Mouse (Mus musculus): ENCODE data around the gene Map3k14.

Map3k14 gene

DNA sequence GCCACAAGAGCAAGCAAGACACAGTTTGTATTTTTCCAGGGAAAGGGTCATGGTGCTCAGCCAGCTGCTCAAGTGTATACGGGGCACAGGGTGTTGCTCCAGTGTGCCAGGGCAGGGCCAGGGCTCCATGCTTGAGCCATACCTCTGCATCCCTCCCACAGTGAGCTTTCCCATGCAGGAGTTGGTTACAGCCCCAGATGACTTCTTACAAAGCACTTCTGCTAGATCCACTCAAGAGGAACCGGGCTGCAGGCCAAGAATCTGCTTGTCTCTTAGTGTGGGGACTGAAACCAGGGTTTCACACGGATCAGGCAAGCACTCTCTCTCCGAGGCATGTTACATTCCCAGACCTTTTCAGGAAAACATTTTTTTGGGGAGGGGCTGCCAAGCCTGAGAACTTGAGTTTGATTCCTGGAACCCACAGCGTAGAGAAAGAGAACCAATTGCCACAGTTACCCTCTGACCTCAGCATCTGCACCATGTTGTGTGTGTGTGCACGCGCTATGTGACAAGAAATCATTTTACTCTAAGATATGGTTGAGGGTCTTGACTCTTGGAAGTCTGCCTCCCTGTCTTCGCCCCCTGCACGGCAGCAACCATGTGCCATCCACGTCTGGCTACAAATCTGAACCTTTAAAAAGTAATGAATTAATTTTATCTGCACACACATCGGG lies 19.6 kb downstream of the Map3k14 start:
- CTCF ChIA-PET: interaction anchor here (0.7 kb wide), 1 partner anchor 11 kb away, joined by 4 read pairs; no protein-coding TSS in a partner anchor

DNA sequence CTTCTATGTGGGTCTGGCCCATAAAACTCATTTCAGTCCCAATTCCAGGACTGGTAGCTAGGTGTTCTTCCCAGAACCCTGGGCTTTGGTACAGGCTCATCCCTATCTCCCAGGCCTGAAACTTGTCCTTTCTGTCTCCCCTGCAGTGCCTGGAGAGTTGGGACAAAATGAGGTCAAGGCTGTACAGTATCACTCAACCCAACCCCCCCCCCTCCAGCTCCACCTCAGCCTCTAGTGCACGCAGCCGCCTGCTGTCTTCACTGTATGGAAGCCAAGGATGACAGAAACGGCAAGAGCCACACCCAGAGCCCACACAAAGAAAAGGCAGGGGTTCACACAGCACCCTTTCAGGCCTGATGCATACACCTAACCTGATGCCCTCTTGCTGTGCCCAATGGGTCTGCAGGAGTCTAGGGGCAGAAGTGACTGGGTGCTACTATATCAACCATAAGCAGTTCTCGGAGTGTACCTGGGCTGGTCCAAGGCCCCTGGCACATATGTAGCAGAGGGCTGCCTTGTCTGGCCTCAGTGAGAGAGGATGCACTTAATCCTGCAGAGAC lies 20.5 kb downstream of the Map3k14 start:
- CTCF ChIA-PET: interaction anchor here (0.5 to 0.7 kb wide), 5 partner anchors 10 to 118 kb away, joined by 3 to 4 read pairs (median 4); no protein-coding TSS in a partner anchor

- CTCF ChIA-PET: interaction anchor here (0.5 to 0.7 kb wide), 3 partner anchors 62 to 118 kb away, joined by 3 to 4 read pairs (median 3); no protein-coding TSS in a partner anchor
These were observed 21.1 kb downstream of the Map3k14 start for GRCm38 (mm10) chr11:103246081-103246730.

DNA sequence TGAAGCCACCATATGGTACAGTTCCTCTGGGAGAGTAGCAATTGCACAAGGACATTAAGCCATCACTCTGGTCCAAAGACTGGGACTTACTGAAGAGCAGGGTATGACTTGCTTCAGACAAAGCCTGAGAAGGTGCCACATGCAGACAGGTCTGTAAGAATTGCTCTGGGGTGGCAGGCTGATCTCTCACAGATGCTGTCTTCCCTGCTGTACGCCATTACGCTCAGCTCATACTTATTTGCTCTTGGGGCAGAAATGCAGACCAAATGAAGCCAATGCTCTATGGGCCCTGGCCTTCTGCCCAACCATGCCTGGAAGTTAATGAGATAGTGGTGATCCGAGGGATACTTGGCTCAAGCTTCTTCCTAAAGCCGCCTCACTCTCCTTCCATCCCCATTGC lies 22.4 kb downstream of the Map3k14 start:
- CTCF ChIA-PET: interaction anchor here (0.8 kb wide), 1 partner anchor 17 kb away, joined by 4 read pairs; no protein-coding TSS in a partner anchor

DNA sequence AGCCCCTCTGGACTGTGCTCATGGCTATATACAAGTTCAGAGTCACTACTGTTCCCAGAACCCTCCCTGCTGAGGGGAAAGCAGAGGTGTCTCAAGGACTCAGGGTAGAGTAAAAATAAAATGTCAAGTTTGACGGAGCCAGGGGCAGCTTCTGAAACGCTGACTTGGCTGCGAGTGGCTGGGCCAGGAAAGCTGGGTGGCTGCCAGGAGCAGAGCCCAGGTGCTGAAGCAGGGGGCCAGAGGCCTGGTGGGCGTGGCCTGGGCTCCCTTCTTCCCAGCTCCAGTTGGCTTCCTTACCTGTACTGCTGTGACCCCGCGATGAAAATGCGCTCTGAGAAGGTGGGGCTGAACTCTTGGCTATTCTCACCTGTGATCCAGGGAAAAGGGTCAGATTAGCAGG lies 26.5 kb downstream of the Map3k14 start:
- CTCF ChIA-PET: interaction anchor here (0.5 to 0.7 kb wide), 2 partner anchors 14 to 239 kb away, joined by 4 to 9 read pairs; no protein-coding TSS in a partner anchor

DNA sequence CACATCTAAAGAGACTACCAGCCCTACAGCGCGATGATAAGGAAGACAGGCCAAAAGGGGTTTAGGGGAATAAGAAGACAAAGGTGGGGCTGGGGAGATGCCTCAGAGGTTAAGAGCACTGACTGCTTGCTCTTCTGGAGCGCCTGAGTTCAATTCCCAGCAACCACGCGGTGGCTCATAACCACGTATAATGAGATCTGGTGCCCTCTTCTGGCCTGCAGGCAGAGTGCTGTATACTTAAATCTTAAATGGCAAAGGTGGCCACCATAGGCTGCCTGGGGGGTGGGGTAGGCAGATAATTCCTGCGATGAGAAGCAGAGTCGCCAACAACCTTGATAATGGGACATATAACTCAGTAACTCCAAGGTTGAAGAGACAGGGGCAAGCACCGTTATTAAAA lies 29.5 kb downstream of the Map3k14 start:
- CTCF ChIA-PET: no interaction called here

DNA sequence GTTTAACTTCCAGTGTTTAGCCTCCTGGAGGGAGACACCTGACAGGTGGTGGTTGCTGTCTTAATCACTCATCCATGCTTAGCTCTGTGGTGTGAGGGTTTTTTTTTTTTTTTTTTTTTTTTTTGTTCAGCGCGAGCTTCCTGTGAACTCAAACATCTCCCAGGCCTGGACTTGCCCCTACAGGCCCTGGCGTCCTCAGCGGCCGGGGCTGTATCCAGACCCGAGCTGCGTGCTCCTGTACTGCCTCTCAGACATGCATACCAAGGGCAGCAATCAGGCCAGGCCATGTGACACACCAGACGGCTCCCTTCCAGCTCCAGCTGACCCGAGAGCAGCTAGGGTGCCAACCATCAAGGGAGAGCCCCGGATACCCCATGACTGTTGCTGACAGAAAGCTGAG lies 30.4 kb downstream of the Map3k14 start:
- CTCF ChIA-PET: interaction anchor here (0.6 kb wide), 2 partner anchors 10 to 865 kb away, joined by 4 read pairs; no protein-coding TSS in a partner anchor

- CTCF ChIA-PET: interaction anchor here (0.6 kb wide), 2 partner anchors 11 to 866 kb away, joined by 4 read pairs; no protein-coding TSS in a partner anchor
These were observed 30.8 kb downstream of the Map3k14 start for GRCm38 (mm10) chr11:103236431-103236830.

GRCm38 (mm10) chr11:103235702-103236101 lies 31.6 kb downstream of the Map3k14 start:
- CTCF ChIA-PET: no interaction called here

DNA sequence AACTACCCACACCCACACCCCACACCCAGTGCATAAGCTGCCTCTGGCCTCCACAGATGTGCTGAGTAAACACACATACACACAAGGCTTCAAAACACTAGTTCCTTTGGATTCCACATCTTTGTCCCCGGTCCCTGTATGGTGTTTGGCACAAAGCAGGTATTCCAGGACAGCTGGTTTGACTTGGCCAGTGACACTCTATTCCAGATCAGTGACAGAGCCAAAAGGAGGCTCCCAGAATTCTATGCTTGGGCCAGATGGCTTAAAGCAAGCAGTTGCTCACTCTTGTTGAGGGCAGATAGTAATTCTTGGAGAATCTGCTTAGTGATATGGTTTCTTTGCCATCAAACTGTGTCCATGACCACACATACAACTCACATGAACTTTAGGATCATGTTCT lies 32.8 kb downstream of the Map3k14 start:
- CTCF ChIA-PET: interaction anchor here (2.5 kb wide), 1 partner anchor 38 kb away, joined by 15 read pairs; no protein-coding TSS in a partner anchor

- CTCF ChIA-PET: interaction anchor here (1.0 to 2.5 kb wide), 3 partner anchors 14 to 93 kb away, joined by 3 to 15 read pairs (median 3); no protein-coding TSS in a partner anchor
These were observed 34.3 kb downstream of the Map3k14 start for GRCm38 (mm10) chr11:103232966-103233365.

GRCm38 (mm10) chr11:103231367-103231766 lies 35.9 kb downstream of the Map3k14 start:
- CTCF ChIA-PET: no interaction called here

DNA sequence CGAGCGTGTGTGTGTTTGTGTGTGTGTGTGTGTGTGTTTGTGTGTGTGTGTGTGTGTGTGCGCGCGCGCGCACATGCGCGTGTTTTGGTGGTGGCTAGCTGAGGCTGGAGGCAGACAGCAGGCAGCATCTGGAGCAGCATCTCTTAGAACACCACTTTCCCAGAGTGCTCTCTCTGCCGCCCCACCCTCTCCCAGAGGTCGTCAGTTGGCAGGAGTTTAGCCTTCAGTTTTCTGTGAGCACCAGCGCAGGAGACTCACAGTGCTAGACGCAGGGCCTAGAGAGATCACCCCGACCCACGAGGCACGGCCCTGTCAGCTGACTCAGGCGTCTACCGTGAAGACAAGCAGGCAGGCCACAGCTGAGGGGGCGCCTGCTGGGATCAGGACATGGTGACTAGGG lies 36.6 kb downstream of the Map3k14 start:
- CTCF ChIA-PET: no interaction called here

GRCm38 (mm10) chr11:103229608-103230007 lies 37.7 kb downstream of the Map3k14 start:
- CTCF ChIA-PET: no interaction called here

DNA sequence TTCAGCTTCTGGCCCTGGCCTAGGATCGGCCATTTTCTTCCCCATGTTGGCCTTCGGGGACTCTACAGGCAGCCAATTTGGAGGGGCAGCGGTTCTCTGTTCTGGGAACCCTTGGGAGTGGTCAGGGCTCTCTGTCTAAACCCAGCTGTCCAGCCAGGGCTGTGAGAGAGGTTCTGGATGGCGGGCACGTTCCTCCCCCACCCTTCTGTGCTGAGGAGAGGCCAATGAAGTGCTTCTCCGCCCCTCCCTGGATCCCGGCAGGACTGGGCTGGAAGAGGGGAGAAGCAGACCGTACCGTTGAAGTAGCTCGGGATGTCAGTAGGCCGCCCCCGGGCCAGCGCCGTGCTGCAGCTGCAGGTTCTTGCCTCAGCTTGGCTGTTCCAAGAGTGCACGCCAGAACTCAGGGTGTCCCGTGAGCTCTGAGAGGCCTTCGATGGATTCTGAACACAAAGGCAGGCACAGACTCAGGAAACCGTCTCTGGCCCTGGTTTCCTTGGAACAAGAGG lies 43.3 kb downstream of the Map3k14 start:
- CTCF ChIA-PET: no interaction called here

DNA sequence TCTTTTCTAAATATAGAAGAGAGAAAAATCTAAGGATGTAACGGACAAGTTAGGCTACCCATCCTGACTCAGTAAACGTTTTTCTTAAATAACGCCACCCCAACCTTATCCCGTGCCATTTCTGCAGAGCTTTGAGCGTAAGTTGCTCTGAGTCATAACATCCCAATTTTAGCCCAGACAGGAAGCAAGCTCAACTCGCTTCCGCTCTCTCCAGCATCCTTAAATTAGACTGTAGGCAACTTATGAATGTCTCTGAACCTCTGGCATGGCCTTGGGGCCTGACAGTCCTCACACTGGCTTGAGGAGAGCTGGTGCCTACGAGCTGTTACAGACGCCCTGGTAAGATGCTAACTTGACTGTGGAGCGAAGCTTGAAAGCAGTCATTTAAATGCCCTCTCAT lies 43.8 kb downstream of the Map3k14 start:
- CTCF ChIA-PET: interaction anchor here (0.7 kb wide), 1 partner anchor 78 kb away, joined by 4 read pairs; no protein-coding TSS in a partner anchor

DNA sequence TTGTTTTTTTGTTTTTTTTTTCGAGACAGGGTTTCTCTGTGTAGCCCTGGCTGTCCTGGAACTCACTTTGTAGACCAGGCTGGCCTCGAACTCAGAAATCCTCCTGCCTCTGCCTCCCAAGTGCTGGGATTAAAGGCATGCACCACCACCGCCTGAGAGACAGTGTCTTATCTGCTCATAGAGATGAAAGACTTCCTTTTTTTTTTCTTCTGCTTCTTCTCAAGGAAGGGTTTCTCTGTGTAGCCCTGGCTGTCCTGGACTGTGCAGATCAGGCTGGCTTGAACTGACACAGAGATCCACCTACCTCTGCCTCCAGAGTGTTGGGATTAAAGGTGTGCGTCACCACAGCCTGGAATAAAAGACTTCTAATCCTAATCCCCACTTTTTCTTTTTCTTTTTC lies 44.6 kb downstream of the Map3k14 start:
- CTCF ChIA-PET: interaction anchor here (0.7 kb wide), 1 partner anchor 78 kb away, joined by 4 read pairs; no protein-coding TSS in a partner anchor

DNA sequence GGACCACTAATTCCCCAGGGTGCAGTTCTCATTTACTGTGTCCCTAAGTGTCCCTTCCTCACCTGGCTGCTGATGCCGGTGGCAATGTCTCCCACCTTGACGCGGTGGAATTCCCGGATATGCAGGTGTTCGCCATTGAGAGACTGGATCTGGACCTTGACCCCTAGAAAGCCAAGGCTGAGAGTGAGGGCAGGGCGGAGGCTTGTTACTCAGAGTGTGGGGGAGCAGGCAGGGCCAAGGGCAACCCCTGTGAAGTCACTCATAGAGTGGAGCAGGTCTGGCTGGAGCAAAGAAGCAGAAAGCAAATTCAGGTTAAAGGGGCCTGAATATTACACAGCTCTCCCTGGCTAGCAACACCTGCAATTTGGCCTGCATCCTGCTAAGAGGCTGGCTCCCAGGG lies 45.8 kb downstream of the Map3k14 start:
- CTCF ChIA-PET: interaction anchor here (0.7 to 1.3 kb wide), 2 partner anchors 14 to 106 kb away, joined by 4 to 7 read pairs; no protein-coding TSS in a partner anchor

DNA sequence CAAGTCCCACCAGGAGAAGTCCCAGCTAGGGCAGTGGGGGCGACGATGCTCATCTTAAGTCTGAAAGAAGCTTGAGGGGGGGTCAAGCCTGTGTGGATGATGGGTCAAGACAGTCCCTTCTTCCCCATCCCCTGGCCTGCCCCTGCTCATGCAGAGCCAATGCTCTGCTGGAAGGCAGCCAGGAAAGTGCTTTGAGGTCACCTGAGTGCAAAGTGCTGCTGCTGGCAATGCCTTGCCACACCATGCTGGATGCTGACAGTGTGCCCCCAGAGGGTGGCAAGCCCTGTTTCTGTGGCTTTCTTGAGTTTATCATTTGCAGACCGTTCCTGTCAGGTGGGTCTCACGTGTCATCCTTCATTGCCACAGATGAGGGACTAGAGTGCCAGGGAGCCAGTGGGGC lies 47.3 kb downstream of the Map3k14 start:
- CTCF ChIA-PET: no interaction called here

GRCm38 (mm10) chr11:103219259-103219658 lies 48.0 kb downstream of the Map3k14 start:
- CTCF ChIA-PET: interaction anchor here (0.8 to 1.2 kb wide), 2 partner anchors 14 to 70 kb away, joined by 3 read pairs; no protein-coding TSS in a partner anchor

DNA sequence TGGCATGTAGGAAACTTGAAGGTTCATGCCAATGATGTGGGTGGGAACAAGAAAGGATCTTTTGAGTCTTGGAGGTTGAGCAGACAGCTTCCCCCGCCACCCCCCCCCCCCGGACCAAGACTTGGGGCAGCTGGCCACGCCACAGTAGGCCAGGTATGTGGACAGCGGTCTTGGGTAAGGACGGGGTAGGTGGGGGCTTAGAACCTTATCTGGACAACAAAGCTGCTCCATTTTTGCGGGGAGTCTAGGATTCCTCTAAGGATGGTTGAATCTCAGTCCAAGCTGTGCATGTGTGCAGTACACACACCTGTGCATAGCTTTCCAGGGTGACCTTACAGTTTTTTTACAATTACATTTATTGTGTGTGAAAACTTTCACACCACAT lies 48.8 kb downstream of the Map3k14 start:
- CTCF ChIA-PET: interaction anchor here (0.6 to 1.2 kb wide), 3 partner anchors 15 to 75 kb away, joined by 3 read pairs; no protein-coding TSS in a partner anchor

All from spleen, embryonic (tissue).